Mouse (Mus musculus) liver, embryonic 11.5 days (tissue): Measurements from ENCODE around the gene Ccdc186. TPM values are rescaled to one million over a fixed set of nuclear protein-coding genes. Genes with fewer than 3 reads are reported as not detected.

Experiments
- ATAC-seq: fragments of 200-750 bp; cut with Nextera tagmentation; replicated peaks from 2 replicates; pipeline ENCODE4 v1.8.0; 2017; ENCODE audit warnings: moderate number of reproducible peaks, mild to moderate bottlenecking, moderate TSS enrichment, moderate library complexity; ENCODE audit not compliant: low FRiP score
- DNase-seq: peaks from one replicate; pipeline ENCODE4 v3.0.0-alpha.2; 2017; ENCODE audit warnings: low spot score
- H3K27ac ChIP-seq: fragments of 300-500 bp; sonication (generic); 2 replicates; pipeline ENCODE4 v1.5.1; 2014; ENCODE audit warnings: mild to moderate bottlenecking, low read depth, low read length, control low read depth
- H3K27me3 ChIP-seq: fragments of 300-500 bp; sonication (generic); replicated peaks from 2 replicates; pipeline ENCODE4 v1.6.1; 2014; ENCODE audit warnings: low read length, mixed read lengths; ENCODE audit not compliant: control insufficient read depth, insufficient read depth
- H3K36me3 ChIP-seq: fragments of 300-500 bp; sonication (generic); 2 replicates; pipeline ENCODE4 v1.6.1; 2014; ENCODE audit warnings: mild to moderate bottlenecking, low read length, moderate library complexity, mixed read lengths; ENCODE audit not compliant: control insufficient read depth, insufficient read depth
- H3K4me1 ChIP-seq: fragments of 300-500 bp; sonication (generic); replicated peaks from 2 replicates; pipeline ENCODE4 v1.6.1; 2014; ENCODE audit warnings: low read length, mixed read lengths; ENCODE audit not compliant: control insufficient read depth, insufficient read depth
- H3K4me2 ChIP-seq: fragments of 300-500 bp; sonication (generic); 2 replicates; pipeline ENCODE4 v1.6.1; 2014; ENCODE audit warnings: mild to moderate bottlenecking, control low read depth, moderate library complexity
- H3K4me3 ChIP-seq: fragments of 300-500 bp; sonication (generic); 2 replicates; pipeline ENCODE4 v1.5.1; 2014; ENCODE audit warnings: low read depth, low read length, control low read depth
- H3K9ac ChIP-seq: fragments of 300-500 bp; sonication (generic); 2 replicates; pipeline ENCODE4 v1.6.1; 2014; ENCODE audit warnings: low read depth, low read length, control low read depth
- H3K9me3 ChIP-seq: fragments of 300-500 bp; sonication (generic); 2 replicates; pipeline ENCODE4 v1.6.1; 2016; ENCODE audit warnings: low read length, inconsistent platforms, mixed read lengths; ENCODE audit not compliant: control insufficient read depth
- WGBS: fragments of 180-500 bp; shearing (Covaris S2); extraction: QIAGEN DNeasy Blood & Tissue Kit; methylation state at CpG from one replicate; pipeline ENCODE4 v1.1.7; 2014; 5-methylcytosine and 5-hydroxymethylcytosine counted together
- polyA plus RNA-seq: library from polyadenylated mRNA; unstranded; fragments of >200 nt; fragmentation: Nextera tagmentation; extraction: Ambion mirVana; gene quantifications from 2 replicates; pipeline ENCODE4 v1.2.1, GENCODE M21; 2014

Gene Ccdc186
- polyA plus RNA-seq, 1 experiment from 2014 or later = 10.9 TPM

- ATAC-seq (no peak), DNase-seq (no peak)
- Histone ChIP-seq H3K9me3 (no peaks in the 10 kb centered on the region), H3K36me3 (peaks cover 12% of the 10 kb centered on the region; the same call in 1 of the 2 replicates), H3K4me3 (no peak overlapping the region), H3K27ac (no peak overlapping the region), H3K9ac (no peak overlapping the region), H3K27me3 (no peaks in the 10 kb centered on the region), H3K4me1 (peaks cover 4% of the 10 kb centered on the region; the same call in 1 of the 2 replicates), H3K4me2 (no peak overlapping the region)
- 62% methylated on average over 5 of the region's 5 CpGs for WGBS
These were observed 13.2 kb downstream of the Ccdc186 start for GRCm38 (mm10) chr19:56808771-56809170.

GRCm38 (mm10) chr19:56807122-56807521 is 14.9 kb downstream of the Ccdc186 start:
- no peaks in the 10 kb centered on the region for H3K9me3 ChIP-seq
- WGBS = 87% methylated on average over 5 of the region's 5 CpGs
- no peak overlapping the region for H3K4me3 ChIP-seq
- H3K36me3 ChIP-seq = peaks cover 8% of the 10 kb centered on the region; the same call in 1 of the 2 replicates
- ATAC-seq (no peak), DNase-seq (no peak)
- H3K27me3 ChIP-seq = no peaks in the 10 kb centered on the region
- no peak overlapping the region for H3K27ac ChIP-seq
- peaks cover 11% of the 10 kb centered on the region for H3K4me1 ChIP-seq
- no peak overlapping the region for H3K9ac ChIP-seq
- no peak overlapping the region for H3K4me2 ChIP-seq

DNA sequence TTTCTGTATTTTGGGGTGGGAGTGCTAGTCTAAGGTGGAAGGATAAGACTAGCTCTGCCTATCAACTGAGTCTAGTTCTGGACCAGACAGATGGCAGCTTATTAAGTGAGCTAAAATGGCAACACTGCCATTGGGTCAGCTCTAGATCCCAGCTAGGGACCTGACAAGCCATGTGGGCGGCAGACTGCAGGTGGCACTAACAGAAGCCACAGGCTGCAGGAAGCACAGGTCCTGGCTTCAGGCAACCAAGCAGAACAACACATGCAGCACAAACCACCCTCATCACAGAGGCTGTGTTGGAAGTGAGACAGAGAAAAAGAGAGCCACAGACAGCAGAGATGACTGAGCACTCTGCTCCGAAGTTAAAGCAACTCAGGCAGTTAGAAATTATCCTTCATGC is 16.6 kb downstream of the Ccdc186 start:
- Histone ChIP-seq H3K4me2 (no peak overlapping the region), H3K4me1 (peaks cover 22% of the 10 kb centered on the region), H3K9me3 (no peaks in the 10 kb centered on the region), H3K4me3 (no peak overlapping the region), H3K36me3 (peaks cover 8% of the 10 kb centered on the region; the same call in 1 of the 2 replicates), H3K9ac (no peak overlapping the region), H3K27me3 (no peaks in the 10 kb centered on the region), H3K27ac (no peak overlapping the region)
- ATAC-seq = no peak
- 86% methylated on average over 2 of the region's 2 CpGs for WGBS
- no peak for DNase-seq

DNA sequence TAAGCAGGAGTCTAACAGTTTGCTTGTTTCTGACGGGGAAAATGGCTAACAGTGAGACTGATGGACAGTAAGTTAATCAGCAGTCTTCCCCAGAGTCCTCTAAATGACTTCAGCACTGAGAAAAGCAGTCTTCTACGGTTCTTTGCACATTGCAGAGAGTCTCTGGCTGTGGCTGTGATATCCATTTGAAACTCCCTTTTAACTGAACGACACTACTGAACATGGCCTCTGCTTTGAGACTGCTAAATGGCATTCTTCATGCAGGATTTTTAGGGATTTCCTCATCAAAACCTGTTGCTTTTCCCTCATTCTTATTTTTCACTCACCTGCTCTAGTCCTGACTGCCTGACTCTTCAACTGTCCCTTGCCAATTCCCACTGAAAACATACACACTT is 19.6 kb downstream of the Ccdc186 start:
- Histone ChIP-seq H3K4me2 (peak overlapping the region; percentile 53), H3K4me1 (peaks cover 27% of the 10 kb centered on the region), H3K9ac (0 out of 2 replicates have a peak overlapping the region, but pooled peaks have one; percentile 9), H3K9me3 (no peaks in the 10 kb centered on the region), H3K27ac (peak overlapping the region; percentile 84), H3K27me3 (no peaks in the 10 kb centered on the region), H3K36me3 (peaks cover 6% of the 10 kb centered on the region; the same call in 1 of the 2 replicates), H3K4me3 (no peak overlapping the region)
- DNase-seq (no peak), ATAC-seq (no peak)
- 75% methylated on average over 3 of the region's 3 CpGs for WGBS

DNA sequence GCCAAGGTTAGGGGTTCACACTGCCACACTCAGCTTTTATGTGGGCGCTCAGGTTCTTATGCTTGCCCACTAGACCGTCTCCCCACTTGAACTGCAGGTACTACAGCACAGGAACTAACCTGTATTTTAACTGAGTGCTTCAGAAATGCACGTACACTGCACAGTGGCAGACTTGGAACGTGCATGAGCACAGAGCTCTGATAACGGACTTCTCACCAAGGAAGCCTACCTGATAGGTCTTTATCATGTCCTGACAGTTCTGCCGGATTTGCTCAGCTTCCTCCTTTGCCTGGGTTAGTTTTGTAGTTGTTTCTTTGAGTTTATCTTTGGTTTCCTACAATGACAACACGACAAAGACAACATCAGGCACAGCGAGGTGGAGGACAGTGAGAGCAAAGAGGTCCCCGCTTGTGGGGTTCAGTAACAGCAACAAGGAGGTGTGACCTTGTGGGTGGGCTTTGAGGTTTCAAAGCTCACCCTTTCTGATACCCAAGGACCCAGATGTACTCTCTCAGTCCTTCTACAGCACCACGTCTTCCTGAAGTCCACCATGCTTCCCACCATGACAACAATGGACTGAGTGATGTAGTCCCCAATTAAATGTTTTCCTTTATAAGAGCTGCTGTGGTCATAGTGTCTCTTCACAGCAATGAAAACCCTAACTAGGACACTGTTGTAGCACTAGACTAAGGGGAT is 20.2 kb downstream of the Ccdc186 start:
- H3K36me3 ChIP-seq = peaks cover 9% of the 10 kb centered on the region; the same call in 1 of the 2 replicates
- no peak overlapping the region for H3K4me3 ChIP-seq
- H3K9ac ChIP-seq = 0 out of 2 replicates have a peak overlapping the region, but pooled peaks have one; percentile 9
- H3K4me2 ChIP-seq = peak overlapping the region; percentile 53
- peak overlapping the region; percentile 84 for H3K27ac ChIP-seq
- ATAC-seq (peak; percentile 95), DNase-seq (no peak)
- WGBS = 45% methylated on average over 10 of the region's 10 CpGs
- H3K4me1 ChIP-seq = peaks cover 27% of the 10 kb centered on the region
- H3K27me3 ChIP-seq = no peaks in the 10 kb centered on the region
- H3K9me3 ChIP-seq = no peaks in the 10 kb centered on the region

DNA sequence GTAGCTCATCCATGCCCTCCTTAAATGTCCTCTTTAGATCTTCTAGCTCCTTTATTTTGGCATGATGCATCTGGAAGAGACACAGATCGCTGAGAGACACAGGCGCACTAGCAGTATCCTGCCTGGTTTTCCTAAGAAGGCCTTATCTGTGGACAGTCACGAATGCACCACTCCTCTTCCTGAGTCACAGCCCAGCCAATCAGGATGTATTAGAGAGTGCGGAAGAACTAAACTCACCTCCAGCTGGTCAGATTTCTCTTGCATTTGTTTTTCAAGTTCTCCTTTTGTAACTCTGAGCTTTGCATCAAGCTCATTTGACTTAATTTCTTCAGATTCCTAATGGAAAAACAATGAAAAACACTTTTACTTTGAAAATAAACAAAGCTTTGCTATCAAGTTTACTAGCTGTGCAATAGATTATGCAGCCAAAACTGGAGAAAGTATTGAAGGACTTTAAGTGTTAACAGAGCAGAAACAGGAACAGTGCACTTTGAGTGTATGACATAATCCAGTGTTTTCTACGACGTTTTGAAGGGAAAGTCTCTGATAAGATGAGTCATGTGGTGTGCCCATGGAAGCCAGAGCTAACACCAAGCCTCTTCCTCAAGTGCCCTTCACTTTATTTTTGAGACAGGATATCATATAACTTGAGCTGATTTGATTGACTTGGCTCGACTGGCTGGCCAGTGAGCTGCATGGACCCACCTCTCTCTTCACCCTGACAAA is 20.9 kb downstream of the Ccdc186 start:
- peaks cover 15% of the 10 kb centered on the region for H3K36me3 ChIP-seq
- H3K9ac ChIP-seq = no peak overlapping the region
- peak overlapping the region; percentile 53 for H3K4me2 ChIP-seq
- peak overlapping the region; percentile 84 for H3K27ac ChIP-seq
- H3K4me1 ChIP-seq = peaks cover 27% of the 10 kb centered on the region
- peak; percentile 76 for ATAC-seq
- no peaks in the 10 kb centered on the region for H3K27me3 ChIP-seq
- WGBS = 26% methylated on average over 7 of the region's 7 CpGs
- no peaks in the 10 kb centered on the region for H3K9me3 ChIP-seq
- H3K4me3 ChIP-seq = no peak overlapping the region
- DNase-seq = no peak

GRCm38 (mm10) chr19:56800226-56800625 is 21.8 kb downstream of the Ccdc186 start:
- Histone ChIP-seq H3K27me3 (no peaks in the 10 kb centered on the region), H3K4me1 (peaks cover 27% of the 10 kb centered on the region), H3K27ac (peak overlapping the region; percentile 6; the same call in 1 of the 2 replicates), H3K9me3 (no peaks in the 10 kb centered on the region), H3K9ac (no peak overlapping the region), H3K4me3 (no peak overlapping the region), H3K36me3 (peaks cover 15% of the 10 kb centered on the region), H3K4me2 (peak overlapping the region; percentile 35)
- ATAC-seq (peak; percentile 75), DNase-seq (no peak)
- WGBS = 46% methylated on average over 8 of the region's 8 CpGs

- DNase-seq (no peak), ATAC-seq (no peak)
- H3K27ac ChIP-seq = no peak overlapping the region
- no peaks in the 10 kb centered on the region for H3K9me3 ChIP-seq
- 81% methylated on average over 11 of the region's 11 CpGs for WGBS
- peaks cover 22% of the 10 kb centered on the region for H3K4me1 ChIP-seq
- peaks cover 18% of the 10 kb centered on the region for H3K36me3 ChIP-seq
- H3K27me3 ChIP-seq = no peaks in the 10 kb centered on the region
- no peak overlapping the region for H3K4me2 ChIP-seq
- H3K9ac ChIP-seq = no peak overlapping the region
- H3K4me3 ChIP-seq = no peak overlapping the region
These were observed 24.6 kb downstream of the Ccdc186 start for GRCm38 (mm10) chr19:56797376-56797775.
